Mouse (Mus musculus): ENCODE measurements around the gene Creb3l2. TPM values are rescaled to one million over a fixed set of nuclear protein-coding genes. Genes with fewer than 3 reads are reported as not detected.

The Creb3l2 gene
- polyA plus RNA-seq, 1 experiment from 2014 or later, result 3.0 TPM

- H3K27me3 ChIP-seq, result peaks cover 54% of the 10 kb centered on the region
- ATAC-seq (ENCODE audit: insufficient read depth), result no peak
- no peaks in the 10 kb centered on the region for H3K36me3 ChIP-seq (replicated peaks)
- H3K9ac ChIP-seq, result no peak overlapping the region
- H3K9me3 ChIP-seq (replicated peaks), result no peaks in the 10 kb centered on the region
- 28% methylated on average over 4 of the region's 4 CpGs for WGBS (ENCODE audit: insufficient replicate concordance)
- no peak overlapping the region for H3K27ac ChIP-seq (replicated peaks)
- no peaks in the 10 kb centered on the region for H3K4me1 ChIP-seq (replicated peaks)
- H3K4me2 ChIP-seq, result peak overlapping the region; percentile 58; the same call in 1 of the 2 replicates
- H3K4me3 ChIP-seq (replicated peaks), result no peak overlapping the region
Measured at GRCm38 (mm10) chr6:37298982-37299381, 143.0 kb downstream of the Creb3l2 start.

DNA sequence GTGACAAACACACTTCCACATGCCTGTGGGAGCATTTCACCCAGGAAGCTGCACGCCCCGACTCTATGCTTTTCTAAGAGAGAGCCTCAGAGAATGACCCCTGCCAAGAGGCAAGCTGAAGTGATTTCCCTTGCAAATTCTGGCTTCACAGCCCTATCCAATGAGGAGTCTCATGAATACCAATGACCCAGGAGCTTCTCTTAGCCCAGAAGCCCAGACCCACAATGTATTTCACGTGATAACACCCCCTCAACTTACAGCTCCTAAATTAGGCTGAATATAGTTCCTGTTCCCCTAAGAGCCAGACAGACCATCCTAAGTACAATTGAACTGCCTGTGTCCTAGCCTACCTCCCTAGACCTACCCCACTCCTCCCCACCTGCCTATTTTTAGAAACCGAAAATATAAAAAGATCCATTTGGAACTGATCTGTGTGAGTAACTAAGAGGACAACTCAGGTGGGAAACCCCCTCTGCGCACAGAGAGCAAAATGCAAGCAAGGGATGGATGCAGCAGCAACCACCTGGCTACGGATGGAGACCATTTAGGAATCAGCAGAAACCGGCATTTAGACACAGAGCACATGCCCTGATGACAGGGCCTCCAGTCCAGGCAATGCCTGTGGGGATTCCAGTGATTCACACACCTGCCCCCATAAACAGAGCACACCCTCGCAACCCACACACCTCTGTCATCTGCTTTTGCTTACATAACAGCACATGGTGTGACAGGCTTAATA lies 144.0 kb downstream of the Creb3l2 start:
- no peak overlapping the region for H3K4me3 ChIP-seq (replicated peaks)
- H3K4me1 ChIP-seq (replicated peaks), result no peaks in the 10 kb centered on the region
- no peak for ATAC-seq (ENCODE audit: insufficient read depth)
- no peaks in the 10 kb centered on the region for H3K36me3 ChIP-seq (replicated peaks)
- H3K4me2 ChIP-seq, result no peak overlapping the region
- no peak overlapping the region for H3K9ac ChIP-seq
- H3K27ac ChIP-seq (replicated peaks), result no peak overlapping the region
- peaks cover 54% of the 10 kb centered on the region for H3K27me3 ChIP-seq
- 38% methylated on average over 8 of the region's 8 CpGs for WGBS (ENCODE audit: insufficient replicate concordance)
- no peaks in the 10 kb centered on the region for H3K9me3 ChIP-seq (replicated peaks)

DNA sequence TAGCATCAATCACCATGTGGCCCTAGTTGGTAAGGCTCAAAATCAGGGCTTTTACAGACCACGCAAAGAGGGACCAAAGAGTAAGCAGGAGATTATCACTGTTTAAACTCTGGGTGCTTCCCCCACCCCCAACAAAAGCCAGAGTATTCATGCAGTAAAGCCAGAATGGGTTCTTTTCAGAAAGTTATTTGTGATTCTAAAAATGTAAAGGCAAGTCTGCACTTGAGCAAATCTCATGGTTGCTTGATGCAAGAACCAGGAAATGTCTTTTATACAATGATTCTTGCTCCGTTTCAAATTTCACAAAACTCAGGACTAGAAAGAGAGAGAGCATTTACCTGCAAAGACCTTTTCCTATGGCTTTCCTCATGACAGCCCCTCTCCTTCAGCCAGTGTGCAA lies 149.9 kb downstream of the Creb3l2 start:
- H3K9me3 ChIP-seq (replicated peaks), result no peaks in the 10 kb centered on the region
- no peak overlapping the region for H3K4me3 ChIP-seq (replicated peaks)
- no peaks in the 10 kb centered on the region for H3K36me3 ChIP-seq (replicated peaks)
- peaks cover 3% of the 10 kb centered on the region for H3K27me3 ChIP-seq
- no peak overlapping the region for H3K4me2 ChIP-seq
- ATAC-seq (ENCODE audit: insufficient read depth), result no peak
- H3K27ac ChIP-seq (replicated peaks), result no peak overlapping the region
- WGBS (ENCODE audit: insufficient replicate concordance), result 60% methylated on average over 2 of the region's 2 CpGs
- no peak overlapping the region for H3K9ac ChIP-seq
- H3K4me1 ChIP-seq (replicated peaks), result no peaks in the 10 kb centered on the region

- Histone ChIP-seq H3K4me3 (replicated peaks) (no peak overlapping the region), H3K9me3 (replicated peaks) (no peaks in the 10 kb centered on the region), H3K27ac (replicated peaks) (no peak overlapping the region), H3K4me1 (replicated peaks) (no peaks in the 10 kb centered on the region), H3K4me2 (no peak overlapping the region), H3K9ac (no peak overlapping the region), H3K36me3 (replicated peaks) (no peaks in the 10 kb centered on the region), H3K27me3 (no peaks in the 10 kb centered on the region)
- ATAC-seq (ENCODE audit: insufficient read depth), result no peak
- 61% methylated on average over 1 of the region's 1 CpGs for WGBS (ENCODE audit: insufficient replicate concordance)
Measured at GRCm38 (mm10) chr6:37291171-37291570, 150.8 kb downstream of the Creb3l2 start.

- Histone ChIP-seq H3K4me2 (no peak overlapping the region), H3K27ac (replicated peaks) (no peak overlapping the region), H3K27me3 (no peaks in the 10 kb centered on the region), H3K36me3 (replicated peaks) (no peaks in the 10 kb centered on the region), H3K4me1 (replicated peaks) (no peaks in the 10 kb centered on the region), H3K4me3 (replicated peaks) (no peak overlapping the region), H3K9ac (no peak overlapping the region), H3K9me3 (replicated peaks) (no peaks in the 10 kb centered on the region)
- no peak for ATAC-seq (ENCODE audit: insufficient read depth)
- 78% methylated on average over 3 of the region's 3 CpGs for WGBS (ENCODE audit: insufficient replicate concordance)
Measured at GRCm38 (mm10) chr6:37290691-37291090, 151.3 kb downstream of the Creb3l2 start.

DNA sequence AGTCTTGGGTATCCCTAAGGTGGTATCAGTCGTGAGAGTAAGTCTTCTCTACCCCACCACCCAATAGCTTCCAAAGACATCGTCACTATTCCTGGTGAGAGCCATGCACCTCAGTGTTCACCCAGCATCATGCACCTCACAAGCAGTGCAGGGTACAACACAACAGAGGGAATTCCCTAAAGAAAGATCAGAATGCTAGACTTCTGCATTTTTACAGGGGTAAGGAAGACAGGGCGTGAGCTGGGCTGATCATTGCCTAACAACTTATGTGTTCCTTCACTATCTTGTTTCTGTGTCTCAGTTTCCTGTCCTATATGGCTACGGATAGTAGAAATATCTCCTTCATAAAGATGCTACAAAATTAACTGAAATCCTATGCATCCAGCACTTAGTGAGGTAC lies 155.8 kb downstream of the Creb3l2 start:
- H3K27me3 ChIP-seq, result no peaks in the 10 kb centered on the region
- H3K27ac ChIP-seq (replicated peaks), result no peak overlapping the region
- H3K4me1 ChIP-seq (replicated peaks), result no peaks in the 10 kb centered on the region
- ATAC-seq (ENCODE audit: insufficient read depth), result no peak
- WGBS (ENCODE audit: insufficient replicate concordance), result 48% methylated on average over 4 of the region's 4 CpGs
- no peak overlapping the region for H3K4me2 ChIP-seq
- H3K36me3 ChIP-seq (replicated peaks), result no peaks in the 10 kb centered on the region
- H3K9ac ChIP-seq, result no peak overlapping the region
- no peak overlapping the region for H3K4me3 ChIP-seq (replicated peaks)
- no peaks in the 10 kb centered on the region for H3K9me3 ChIP-seq (replicated peaks)

DNA sequence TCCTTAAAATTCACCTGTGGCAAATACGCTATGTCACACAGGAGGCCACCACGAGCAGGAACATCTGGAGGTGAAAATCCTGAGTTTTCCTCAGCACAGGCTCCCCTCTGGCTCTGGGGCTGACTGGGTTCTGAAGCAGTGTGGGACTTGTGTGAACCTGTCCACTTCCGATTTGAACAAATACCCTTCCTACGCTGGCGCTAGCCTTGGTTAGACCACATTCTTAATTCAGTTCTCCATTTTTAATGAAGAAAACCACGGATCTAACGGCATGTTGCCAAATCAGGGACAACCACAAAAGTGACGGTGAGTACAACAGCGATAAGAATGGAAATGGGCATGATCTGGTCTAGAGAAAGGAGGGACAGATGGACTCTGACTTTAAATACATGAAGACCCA lies 157.1 kb downstream of the Creb3l2 start:
- Histone ChIP-seq H3K4me1 (replicated peaks) (no peaks in the 10 kb centered on the region), H3K27me3 (no peaks in the 10 kb centered on the region), H3K4me2 (no peak overlapping the region), H3K4me3 (replicated peaks) (no peak overlapping the region), H3K27ac (replicated peaks) (no peak overlapping the region), H3K36me3 (replicated peaks) (no peaks in the 10 kb centered on the region), H3K9ac (no peak overlapping the region), H3K9me3 (replicated peaks) (no peaks in the 10 kb centered on the region)
- ATAC-seq (ENCODE audit: insufficient read depth), result no peak
- 59% methylated on average over 9 of the region's 9 CpGs for WGBS (ENCODE audit: insufficient replicate concordance)

DNA sequence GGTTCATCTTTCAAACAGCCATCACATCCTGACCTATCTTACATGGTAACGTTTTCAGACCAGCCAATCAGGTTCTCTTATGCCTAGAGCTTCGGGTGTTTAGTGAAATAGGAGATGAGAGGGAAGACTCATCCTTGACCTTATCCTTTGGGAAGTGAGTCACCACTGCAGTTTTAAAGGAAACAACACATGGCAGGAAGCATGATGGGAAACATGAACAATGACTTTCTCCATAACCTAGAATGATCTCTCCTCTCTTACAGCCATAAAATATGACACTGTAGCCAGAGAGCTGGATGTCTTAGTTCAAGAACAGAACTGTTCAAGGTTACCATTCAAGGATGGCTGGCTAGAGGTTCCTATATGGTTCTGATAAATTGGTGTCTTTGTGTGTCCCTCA lies 158.6 kb downstream of the Creb3l2 start:
- H3K27me3 ChIP-seq, result no peaks in the 10 kb centered on the region
- no peak overlapping the region for H3K4me3 ChIP-seq (replicated peaks)
- no peaks in the 10 kb centered on the region for H3K9me3 ChIP-seq (replicated peaks)
- 36% methylated on average over 2 of the region's 2 CpGs for WGBS (ENCODE audit: insufficient replicate concordance)
- no peaks in the 10 kb centered on the region for H3K36me3 ChIP-seq (replicated peaks)
- no peak overlapping the region for H3K27ac ChIP-seq (replicated peaks)
- H3K4me2 ChIP-seq, result no peak overlapping the region
- no peaks in the 10 kb centered on the region for H3K4me1 ChIP-seq (replicated peaks)
- no peak for ATAC-seq (ENCODE audit: insufficient read depth)
- no peak overlapping the region for H3K9ac ChIP-seq

- H3K27me3 ChIP-seq, result no peaks in the 10 kb centered on the region
- H3K4me1 ChIP-seq (replicated peaks), result no peaks in the 10 kb centered on the region
- H3K27ac ChIP-seq (replicated peaks), result no peak overlapping the region
- no peak overlapping the region for H3K4me3 ChIP-seq (replicated peaks)
- no peak overlapping the region for H3K9ac ChIP-seq
- ATAC-seq (ENCODE audit: insufficient read depth), result no peak
- no peaks in the 10 kb centered on the region for H3K9me3 ChIP-seq (replicated peaks)
- no peaks in the 10 kb centered on the region for H3K36me3 ChIP-seq (replicated peaks)
- no peak overlapping the region for H3K4me2 ChIP-seq
- WGBS (ENCODE audit: insufficient replicate concordance), result 17% methylated on average over 1 of the region's 1 CpGs
Measured at GRCm38 (mm10) chr6:37282659-37283058, 159.3 kb downstream of the Creb3l2 start.

Other genes with a start within 250 kb of the Creb3l2 start
- 0.06 and 0.08 TPM in 2 replicates for gene Dgki, start 142.0 kb downstream of the Creb3l2 start, polyA plus RNA-seq (2015; fragmentation: Nextera tagmentation; extraction: Ambion mirVana)
- gene Akr1d1, start 88.0 kb upstream of the Creb3l2 start, polyA plus RNA-seq (2015; fragmentation: Nextera tagmentation; extraction: Ambion mirVana), result 8.7 and 9.8 TPM in 2 replicates

Data from liver, embryonic 15.5 days (tissue).